8 mouse cellular contexts compared by ENCODE assay signal in the genomic region with DNA sequence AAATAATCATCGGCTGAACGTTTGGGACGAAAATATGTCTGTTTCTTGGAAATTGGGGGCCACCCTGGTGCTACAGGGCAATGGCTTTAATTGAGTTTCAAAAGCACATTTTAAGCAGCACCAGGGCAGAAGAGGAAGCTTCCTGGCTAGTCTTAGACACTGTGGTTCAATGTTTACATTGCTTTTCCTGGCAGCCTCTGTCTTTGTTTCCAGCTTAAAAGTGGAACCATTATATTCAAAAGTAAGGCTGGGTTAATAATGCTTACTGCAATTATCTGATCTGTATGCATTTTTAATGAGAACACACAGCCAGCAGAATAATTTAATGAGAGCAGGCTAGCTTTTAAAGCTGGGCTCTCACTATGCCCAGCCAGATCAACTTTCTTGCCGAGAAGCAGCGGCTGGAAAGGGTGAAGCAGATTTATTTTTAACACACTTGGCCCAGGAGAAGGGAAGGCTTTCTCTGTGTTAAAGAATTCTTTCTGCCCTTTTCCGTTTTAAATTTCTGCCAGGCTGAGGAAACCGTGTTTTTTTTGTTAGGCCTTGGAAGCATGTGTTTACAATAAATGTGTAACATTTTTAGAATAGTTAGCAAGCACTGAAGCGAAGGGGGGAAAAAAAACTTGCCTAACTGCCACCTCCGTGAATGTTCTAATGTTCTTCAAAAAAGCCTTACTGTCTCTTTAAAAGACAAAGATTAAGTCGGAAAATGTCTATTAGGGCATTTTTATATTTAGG. TPM values are rescaled to one million over a fixed set of nuclear protein-coding genes. Genes with fewer than 3 reads are reported as not detected.
DNase-seq lines count a peak whose midpoint lies in the region; ATAC-seq and TF ChIP-seq lines count a peak whose summit lies in the region.

No protein-coding gene starts in this region.

- H3K36me3 ChIP-seq in E14TG2a.4 (ENCODE audit: insufficient read depth, low read length): no peaks in the 10 kb centered on the region
- H3K36me3 ChIP-seq in forebrain, postnatal 0 days (ENCODE audit: insufficient read depth): no peaks in the 10 kb centered on the region
- H3K36me3 ChIP-seq in liver, embryonic 13.5 days: no peaks in the 10 kb centered on the region
- H3K36me3 ChIP-seq in splenic B cell, adult 2 months (ENCODE audit: control insufficient read depth, insufficient read depth, low read length, poor library complexity, severe bottlenecking): no peaks in the 10 kb centered on the region

- DNase-seq in heart, adult 8-10 months (ENCODE audit: low spot score): peak; percentile 50
- DNase-seq in heart, adult 9 months (ENCODE audit: low spot score in 2 of 2): no peak
- DNase-seq in forebrain, postnatal 0 days: peak; percentile 49
- no peak for DNase-seq in liver, embryonic 13.5 days
- peak; percentile 49 for DNase-seq in splenic B cell, adult 2 months (ENCODE audit: low read depth, low spot score)
- DNase-seq in frontal cortex, adult 2 months (ENCODE audit: extremely low spot score in 1 of 2, low spot score in 1 of 2): no peak
- no peak for DNase-seq in frontal cortex, postnatal 25 days (ENCODE audit: low spot score in 2 of 2)

- H3K4me2 ChIP-seq in forebrain, postnatal 0 days (ENCODE audit: low read depth): peak overlapping the region; percentile 71
- peak overlapping the region; percentile 84 for H3K4me2 ChIP-seq in liver, embryonic 13.5 days

- peak overlapping the region; percentile 64 for H3K27ac ChIP-seq in forebrain, postnatal 0 days (ENCODE audit: low read depth, low read length)
- H3K27ac ChIP-seq in liver, embryonic 13.5 days: peak overlapping the region; percentile 82

- 1% methylated on average over 10 of the region's 10 CpGs for WGBS in forebrain, postnatal 0 days
- WGBS in liver, embryonic 13.5 days (ENCODE audit: insufficient replicate concordance): 6% methylated on average over 10 of the region's 10 CpGs

- no peaks in the 10 kb centered on the region for H3K27me3 ChIP-seq in E14TG2a.4 (ENCODE audit: insufficient read depth, low read length)
- H3K27me3 ChIP-seq in forebrain, postnatal 0 days (ENCODE audit: insufficient read depth, low read length): no peaks in the 10 kb centered on the region
- H3K27me3 ChIP-seq in liver, embryonic 13.5 days: no peaks in the 10 kb centered on the region
- H3K27me3 ChIP-seq in splenic B cell, adult 2 months (ENCODE audit: control insufficient read depth, insufficient read depth, low read length, poor library complexity, severe bottlenecking): no peaks in the 10 kb centered on the region

- ATAC-seq in forebrain, postnatal 0 days: no peak
- ATAC-seq in liver, embryonic 13.5 days (ENCODE audit: low read depth): no peak

- no peak for TF ChIP-seq CTCF in E14TG2a.4 (conservative IDR thresholded peaks at IDR 0.05; ENCODE audit: low read length)
- TF ChIP-seq CTCF in forebrain, postnatal 0 days (IDR thresholded peaks at IDR 0.05; ENCODE audit: low read depth): no peak

- peak overlapping the region; percentile 79 for H3K4me3 ChIP-seq in E14TG2a.4 (replicated peaks; ENCODE audit: low read length)
- peak overlapping the region; percentile 71 for H3K4me3 ChIP-seq in forebrain, postnatal 0 days (ENCODE audit: low read depth, low read length)
- H3K4me3 ChIP-seq in liver, embryonic 13.5 days (replicated peaks): peak overlapping the region; percentile 76

- peak overlapping the region; percentile 50 for H3K9ac ChIP-seq in forebrain, postnatal 0 days
- H3K9ac ChIP-seq in liver, embryonic 13.5 days: peak overlapping the region; percentile 79

- no peaks in the 10 kb centered on the region for H3K9me3 ChIP-seq in E14TG2a.4 (ENCODE audit: low read length)
- no peaks in the 10 kb centered on the region for H3K9me3 ChIP-seq in forebrain, postnatal 0 days (ENCODE audit: low read length)
- no peaks in the 10 kb centered on the region for H3K9me3 ChIP-seq in liver, embryonic 13.5 days (replicated peaks)

- peaks cover 53% of the 10 kb centered on the region for H3K4me1 ChIP-seq in E14TG2a.4 (replicated peaks; ENCODE audit: low read depth, low read length)
- peaks cover 18% of the 10 kb centered on the region for H3K4me1 ChIP-seq in forebrain, postnatal 0 days (ENCODE audit: insufficient read depth)
- peaks cover 50% of the 10 kb centered on the region for H3K4me1 ChIP-seq in liver, embryonic 13.5 days (replicated peaks)

RNA-seq across cellular contexts. Expression of a gene that starts 1.0 kb away (rescaled TPM):
- total RNA-seq in heart, adult 8-10 months (2022): 100 to 1,000 TPM; 236 to 260 (median 252) TPM
- 38.9 and 58.6 TPM in 2 replicates for total RNA-seq in forebrain, postnatal 0 days (2014; rRNA removed)
- polyA plus RNA-seq in forebrain, postnatal 0 days (2015; fragmentation: Nextera tagmentation; extraction: Ambion mirVana): 17.1 and 23.9 TPM in 2 replicates
- polyA plus RNA-seq in liver, embryonic 13.5 days (2015; fragmentation: Nextera tagmentation; extraction: Ambion mirVana): 14.6 and 17.8 TPM in 2 replicates
- 108 and 118 TPM in 2 replicates for polyA plus RNA-seq in frontal cortex, adult 2 months (2012; rRNA removed)

Comparison
In these comparisons a context has a peak if more than half of its experiments do, and no peak if none do; other contexts are left out.
1. DNase-seq: peak in heart, adult 8-10 months (single experiment), forebrain, postnatal 0 days (single experiment) and splenic B cell, adult 2 months (single experiment); none in heart, adult 9 months (0 of 2), liver, embryonic 13.5 days (single experiment), frontal cortex, adult 2 months (0 of 2) and frontal cortex, postnatal 25 days (0 of 2).
2. Peak in every context shown above with its lines, with median percentiles within 50 percentile points of each other: H3K4me3 ChIP-seq.